Mouse (Mus musculus): ENCODE data around the gene Il4i1. TPM values are rescaled to one million over a fixed set of nuclear protein-coding genes. Genes with fewer than 3 reads are reported as not detected.

Il4i1 gene
- polyA plus RNA-seq, 1 experiment from 2014 or later = 0.52 TPM

DNA sequence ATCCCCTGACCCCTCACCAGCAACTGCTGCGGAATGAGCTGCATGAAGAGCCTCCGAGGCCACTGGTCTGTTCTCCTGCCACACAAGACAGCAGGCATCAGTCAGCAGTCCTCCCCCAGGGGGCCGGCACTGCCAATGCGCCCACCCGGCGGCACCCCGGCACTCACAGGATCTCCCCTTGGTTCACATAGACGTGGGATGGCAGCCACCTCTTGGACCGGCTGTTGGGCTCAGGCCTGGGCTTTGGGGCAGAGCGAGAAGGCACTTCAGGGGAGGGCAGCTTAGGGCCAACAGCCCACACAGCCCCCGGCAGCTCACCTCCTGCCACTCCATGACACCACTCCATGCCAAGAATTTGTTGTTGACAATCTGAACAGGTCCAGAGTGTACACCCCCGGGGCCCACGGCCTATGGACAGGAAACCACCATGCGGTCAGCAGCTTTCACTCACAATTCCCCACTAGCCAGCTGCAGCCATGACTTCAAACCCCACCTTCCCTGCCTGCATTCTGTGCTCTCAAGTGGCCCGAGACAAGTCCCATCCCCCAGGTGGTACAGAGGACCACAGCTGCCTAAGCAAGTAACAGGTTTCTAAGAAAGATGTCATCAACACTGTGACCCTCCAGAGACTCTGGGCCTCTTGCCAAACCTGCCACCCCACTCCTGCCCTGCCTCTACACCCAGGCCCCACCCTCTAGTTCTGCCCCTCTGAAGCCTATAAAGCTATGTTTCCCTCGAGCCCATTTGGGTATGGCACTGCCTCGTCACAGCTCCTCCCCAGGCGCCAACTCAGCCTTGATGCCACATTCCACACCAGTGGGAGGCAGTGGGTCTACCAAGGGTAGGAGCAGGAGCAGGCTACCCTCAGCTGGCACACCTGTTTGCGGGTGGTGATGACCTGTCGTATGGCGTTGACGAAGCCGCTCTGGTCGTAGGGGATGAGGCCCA is 48.7 kb downstream of the Il4i1 start:
- Histone ChIP-seq H3K36me3 (replicated peaks; ENCODE audit: control insufficient read depth, insufficient read depth, low read depth, low read length) (peaks cover 23% of the 10 kb centered on the region), H3K9ac (replicated peaks; ENCODE audit: low read length) (no peak overlapping the region)

DNA sequence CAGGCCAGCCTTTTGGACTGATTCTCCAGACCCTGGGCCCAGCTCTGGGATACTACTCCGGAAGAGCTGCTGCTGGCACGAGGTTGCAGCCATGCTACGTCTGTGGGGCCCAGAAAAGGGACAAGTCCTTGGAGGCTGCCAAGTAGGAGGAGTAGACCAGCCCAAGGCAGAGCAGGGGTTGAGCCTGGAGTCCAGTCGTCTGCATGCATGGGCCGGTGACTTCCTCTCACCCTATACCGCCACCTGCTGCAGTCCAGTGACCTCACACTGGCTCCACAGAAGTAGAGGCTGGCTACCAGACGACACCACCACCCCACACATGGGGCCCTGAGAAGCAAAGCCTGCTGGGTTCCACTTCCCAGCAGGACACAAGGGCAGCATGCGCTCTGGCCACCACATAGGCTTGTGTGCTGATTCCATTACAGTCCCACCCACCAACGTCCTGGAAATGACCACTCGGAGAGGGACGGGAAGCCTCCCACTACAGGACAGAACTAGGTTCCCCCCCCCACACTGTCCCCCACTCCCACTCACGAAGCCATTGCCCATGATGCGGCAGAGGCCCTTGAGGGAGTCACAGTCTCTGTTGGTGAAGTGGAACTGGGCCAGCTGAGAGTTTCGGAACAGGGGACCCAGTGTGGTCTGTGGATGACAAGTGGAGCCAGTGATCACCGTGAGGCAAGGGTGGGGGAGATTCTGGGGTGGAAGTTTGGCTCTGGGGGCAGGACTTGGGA is 50.3 kb downstream of the Il4i1 start:
- Histone ChIP-seq H3K4me3 (ENCODE audit: low read depth, low read length) (no peak overlapping the region), H3K9ac (replicated peaks; ENCODE audit: low read length) (0 out of 2 replicates have a peak overlapping the region, but pooled peaks have one; percentile 13), H3K27ac (replicated peaks; ENCODE audit: low read depth, low read length) (no peak overlapping the region), H3K4me1 (ENCODE audit: control insufficient read depth, insufficient read depth, low read length) (peaks cover 6% of the 10 kb centered on the region; the same call in 1 of the 2 replicates), H3K27me3 (ENCODE audit: control insufficient read depth, insufficient read depth, low read length) (no peaks in the 10 kb centered on the region), H3K9me3 (replicated peaks; ENCODE audit: control insufficient read depth, low read length) (no peaks in the 10 kb centered on the region), H3K4me2 (ENCODE audit: low read depth, low read length) (peak overlapping the region; percentile 4; the same call in 1 of the 2 replicates), H3K36me3 (replicated peaks; ENCODE audit: control insufficient read depth, insufficient read depth, low read depth, low read length) (peaks cover 23% of the 10 kb centered on the region)
- no peak for ATAC-seq (replicated peaks; ENCODE audit: insufficient number of reproducible peaks, low FRiP score, low TSS enrichment, low read depth)
- DNase-seq (ENCODE audit: low spot score) = no peak
- WGBS = 69% methylated on average over 15 of the region's 15 CpGs

More for the DNA sequence above, 48.7 kb downstream of the Il4i1 start:
- H3K27ac ChIP-seq (replicated peaks; ENCODE audit: low read depth, low read length) = no peak overlapping the region
- no peak overlapping the region for H3K4me2 ChIP-seq (ENCODE audit: low read depth, low read length)
- DNase-seq (ENCODE audit: low spot score) (no peak), ATAC-seq (replicated peaks; ENCODE audit: insufficient number of reproducible peaks, low FRiP score, low TSS enrichment, low read depth) (no peak)
- no peaks in the 10 kb centered on the region for H3K27me3 ChIP-seq (ENCODE audit: control insufficient read depth, insufficient read depth, low read length)
- no peaks in the 10 kb centered on the region for H3K9me3 ChIP-seq (replicated peaks; ENCODE audit: control insufficient read depth, low read length)
- H3K4me1 ChIP-seq (ENCODE audit: control insufficient read depth, insufficient read depth, low read length) = peaks cover 6% of the 10 kb centered on the region; the same call in 1 of the 2 replicates
- WGBS = 88% methylated on average over 24 of the region's 24 CpGs
- no peak overlapping the region for H3K4me3 ChIP-seq (ENCODE audit: low read depth, low read length)

DNA sequence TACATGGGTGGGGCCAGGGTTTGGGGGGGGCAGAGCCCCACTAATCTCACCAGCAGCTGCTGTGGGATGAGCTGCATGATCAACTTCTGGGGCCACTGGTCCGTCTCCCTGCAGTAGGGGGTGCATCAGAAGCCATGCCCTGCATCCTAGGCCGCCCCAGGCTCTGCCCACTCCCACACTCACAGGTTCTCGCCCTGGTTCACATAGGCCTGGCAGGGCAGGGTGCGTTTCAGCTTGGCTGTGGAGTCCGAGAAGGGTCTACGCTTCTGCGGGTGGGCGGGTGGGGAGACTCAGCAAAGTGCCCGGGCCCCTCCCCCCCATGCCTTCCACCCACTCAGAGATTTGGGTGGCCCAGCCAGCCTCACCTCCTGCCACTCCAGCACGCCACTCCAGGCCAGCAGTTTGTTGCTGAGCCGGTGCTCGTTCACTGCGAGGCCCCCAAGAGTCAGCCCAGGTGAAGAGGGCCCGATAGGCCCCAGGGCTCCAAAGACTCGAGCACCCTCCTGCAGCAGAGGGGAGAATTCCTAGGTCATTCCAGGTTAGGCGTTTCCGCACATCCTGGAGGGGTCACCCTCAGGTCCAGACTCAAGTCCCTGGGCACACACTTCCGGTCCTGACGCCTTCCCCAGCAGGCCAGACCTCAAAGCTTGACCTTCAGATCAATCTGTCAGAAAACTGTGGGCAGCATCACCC is 51.0 kb downstream of the Il4i1 start:
- Histone ChIP-seq H3K27ac (replicated peaks; ENCODE audit: low read depth, low read length) (no peak overlapping the region), H3K9me3 (replicated peaks; ENCODE audit: control insufficient read depth, low read length) (no peaks in the 10 kb centered on the region), H3K36me3 (replicated peaks; ENCODE audit: control insufficient read depth, insufficient read depth, low read depth, low read length) (peaks cover 22% of the 10 kb centered on the region), H3K4me3 (ENCODE audit: low read depth, low read length) (peak overlapping the region; percentile 97), H3K4me2 (ENCODE audit: low read depth, low read length) (peak overlapping the region; percentile 90), H3K9ac (replicated peaks; ENCODE audit: low read length) (peak overlapping the region; percentile 39), H3K4me1 (ENCODE audit: control insufficient read depth, insufficient read depth, low read length) (peaks cover 6% of the 10 kb centered on the region; the same call in 1 of the 2 replicates), H3K27me3 (ENCODE audit: control insufficient read depth, insufficient read depth, low read length) (no peaks in the 10 kb centered on the region)
- ATAC-seq (replicated peaks; ENCODE audit: insufficient number of reproducible peaks, low FRiP score, low TSS enrichment, low read depth) (no peak), DNase-seq (ENCODE audit: low spot score) (no peak)
- WGBS = 75% methylated on average over 19 of the region's 19 CpGs

DNA sequence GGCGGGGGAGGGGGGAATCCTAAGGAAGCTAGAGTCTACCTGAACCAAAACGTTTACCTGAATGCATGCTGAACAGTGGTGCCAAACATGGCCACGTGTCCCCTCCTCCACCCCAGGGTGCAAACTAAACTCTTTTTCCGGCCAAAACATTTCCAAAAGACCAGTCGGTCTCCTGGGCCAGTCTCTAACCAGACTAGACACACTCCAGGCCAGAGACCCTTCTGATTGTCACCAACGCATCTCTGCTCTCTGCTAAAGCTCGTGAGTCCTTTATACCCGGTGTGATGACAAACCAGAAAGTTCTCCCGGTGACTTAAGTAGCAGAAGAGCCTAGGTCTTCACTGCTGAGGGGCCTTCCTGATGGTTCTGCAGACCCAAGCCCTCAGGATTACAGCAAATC is 51.6 kb downstream of the Il4i1 start:
- Histone ChIP-seq H3K27me3 (ENCODE audit: control insufficient read depth, insufficient read depth, low read length) (no peaks in the 10 kb centered on the region), H3K4me2 (ENCODE audit: low read depth, low read length) (peak overlapping the region; percentile 90), H3K9me3 (replicated peaks; ENCODE audit: control insufficient read depth, low read length) (no peaks in the 10 kb centered on the region), H3K4me1 (ENCODE audit: control insufficient read depth, insufficient read depth, low read length) (peaks cover 6% of the 10 kb centered on the region; the same call in 1 of the 2 replicates), H3K4me3 (ENCODE audit: low read depth, low read length) (peak overlapping the region; percentile 97), H3K36me3 (replicated peaks; ENCODE audit: control insufficient read depth, insufficient read depth, low read depth, low read length) (peaks cover 16% of the 10 kb centered on the region), H3K9ac (replicated peaks; ENCODE audit: low read length) (peak overlapping the region; percentile 99), H3K27ac (replicated peaks; ENCODE audit: low read depth, low read length) (no peak overlapping the region)
- no peak for ATAC-seq (replicated peaks; ENCODE audit: insufficient number of reproducible peaks, low FRiP score, low TSS enrichment, low read depth)
- WGBS = 56% methylated on average over 9 of the region's 9 CpGs
- no peak for DNase-seq (ENCODE audit: low spot score)

DNA sequence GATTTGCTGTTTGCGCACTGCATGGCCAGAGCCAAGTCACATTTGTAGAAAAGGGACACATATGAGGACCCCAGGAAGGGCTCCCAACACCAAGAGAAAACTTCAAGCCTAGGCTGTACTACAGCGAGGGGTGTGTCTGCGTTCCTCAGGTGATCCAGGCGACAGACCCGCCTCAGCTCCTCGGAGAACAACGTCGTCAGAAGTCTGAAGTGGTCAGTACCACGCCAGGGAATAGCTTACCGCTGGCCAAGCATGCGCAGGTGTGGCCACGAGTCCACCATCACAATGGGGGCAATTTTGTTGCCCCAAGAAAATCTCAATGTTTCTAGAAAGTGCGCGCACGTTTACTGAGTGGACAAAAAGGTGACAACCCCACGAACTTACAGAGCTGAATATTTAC is 52.3 kb downstream of the Il4i1 start:
- Histone ChIP-seq H3K4me3 (ENCODE audit: low read depth, low read length) (peak overlapping the region; percentile 97), H3K27me3 (ENCODE audit: control insufficient read depth, insufficient read depth, low read length) (no peaks in the 10 kb centered on the region), H3K4me1 (ENCODE audit: control insufficient read depth, insufficient read depth, low read length) (peaks cover 6% of the 10 kb centered on the region; the same call in 1 of the 2 replicates), H3K9ac (replicated peaks; ENCODE audit: low read length) (peak overlapping the region; percentile 99), H3K36me3 (replicated peaks; ENCODE audit: control insufficient read depth, insufficient read depth, low read depth, low read length) (peaks cover 9% of the 10 kb centered on the region), H3K4me2 (ENCODE audit: low read depth, low read length) (peak overlapping the region; percentile 90), H3K27ac (replicated peaks; ENCODE audit: low read depth, low read length) (no peak overlapping the region), H3K9me3 (replicated peaks; ENCODE audit: control insufficient read depth, low read length) (no peaks in the 10 kb centered on the region)
- 7% methylated on average over 16 of the region's 16 CpGs for WGBS
- ATAC-seq (replicated peaks; ENCODE audit: insufficient number of reproducible peaks, low FRiP score, low TSS enrichment, low read depth) (no peak), DNase-seq (ENCODE audit: low spot score) (no peak)

DNA sequence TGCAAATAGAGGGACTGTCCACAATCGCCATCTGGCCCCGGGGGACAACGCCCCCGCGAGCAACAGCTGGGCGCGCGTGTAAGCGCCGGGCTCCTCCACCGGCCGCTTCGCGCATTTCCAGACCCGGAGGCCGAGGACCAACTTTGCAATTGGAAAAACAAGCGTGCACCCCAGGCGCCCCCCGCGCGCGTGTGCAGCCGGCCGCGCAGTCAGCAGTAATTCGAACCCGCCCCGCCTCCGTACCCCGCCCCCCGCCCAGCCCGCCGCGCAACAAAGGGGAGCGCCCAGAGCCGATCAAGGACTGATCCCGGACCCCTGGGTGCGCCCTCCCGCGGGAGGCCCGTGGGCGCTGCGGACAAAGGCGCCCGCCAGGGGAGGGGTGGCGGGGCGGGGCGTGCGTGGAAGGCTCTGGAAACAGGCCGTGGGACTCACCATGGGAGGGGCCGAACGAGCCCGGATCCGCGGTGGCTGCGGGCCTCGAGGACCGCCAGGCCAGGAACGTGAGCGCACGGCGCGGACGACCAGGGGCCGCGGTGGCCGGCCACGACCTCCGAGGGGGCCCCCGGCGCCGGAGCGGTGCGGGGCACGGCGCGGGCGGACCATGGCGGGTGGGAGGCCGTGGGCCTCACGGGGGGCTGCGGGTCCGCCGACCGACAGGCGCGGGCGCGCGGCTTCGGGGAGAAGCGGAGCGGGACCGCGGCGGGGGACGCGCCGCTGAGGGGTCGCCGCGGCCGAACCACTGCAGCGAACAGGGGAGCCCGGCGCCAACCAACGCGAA is 52.9 kb downstream of the Il4i1 start:
- WGBS = under 1% methylated on average over 89 of the region's 108 CpGs
- ATAC-seq (replicated peaks; ENCODE audit: insufficient number of reproducible peaks, low FRiP score, low TSS enrichment, low read depth) (peak; percentile 26), DNase-seq (ENCODE audit: low spot score) (peak; percentile 79)
- peak overlapping the region; percentile 90 for H3K4me2 ChIP-seq (ENCODE audit: low read depth, low read length)
- peak overlapping the region; percentile 99 for H3K9ac ChIP-seq (replicated peaks; ENCODE audit: low read length)
- peaks cover 6% of the 10 kb centered on the region; the same call in 1 of the 2 replicates for H3K4me1 ChIP-seq (ENCODE audit: control insufficient read depth, insufficient read depth, low read length)
- H3K36me3 ChIP-seq (replicated peaks; ENCODE audit: control insufficient read depth, insufficient read depth, low read depth, low read length) = peaks cover 4% of the 10 kb centered on the region
- no peaks in the 10 kb centered on the region for H3K9me3 ChIP-seq (replicated peaks; ENCODE audit: control insufficient read depth, low read length)
- H3K27ac ChIP-seq (replicated peaks; ENCODE audit: low read depth, low read length) = peak overlapping the region; percentile 100
- peak overlapping the region; percentile 97 for H3K4me3 ChIP-seq (ENCODE audit: low read depth, low read length)
- no peaks in the 10 kb centered on the region for H3K27me3 ChIP-seq (ENCODE audit: control insufficient read depth, insufficient read depth, low read length)
